Mouse (Mus musculus): ENCODE results near the gene Phf20.
"Not testable (repeated sequence)": the region's sequence is repeated elsewhere in the genome, so short reads cannot be mapped to it uniquely, and the experiment has no call there.

DNA sequence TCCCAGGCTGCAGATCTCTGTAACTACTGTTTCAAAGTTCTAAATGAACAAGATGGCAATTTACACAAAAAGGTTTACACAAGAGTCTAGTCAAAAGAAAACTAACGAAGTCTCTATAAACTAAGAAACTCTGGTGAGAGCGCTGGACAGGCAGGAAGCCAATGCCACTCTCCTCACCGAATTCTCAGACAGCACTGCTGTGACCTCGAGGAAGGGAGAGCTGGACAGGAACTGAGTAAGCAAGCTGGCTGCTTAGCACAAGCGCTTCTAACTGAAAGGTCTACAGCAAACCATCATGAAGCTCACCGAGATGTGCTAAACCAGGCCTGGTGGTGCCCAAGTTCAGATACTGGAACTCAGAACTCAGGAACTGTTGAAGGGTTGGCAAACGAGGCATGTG, 7.0 kb upstream of the Phf20 start:
- TF ChIP-seq CTCF (IDR thresholded peaks at IDR 0.05; ENCODE audit: control insufficient read depth, insufficient read depth, low read length); POLR2A (IDR thresholded peaks at IDR 0.05; ENCODE audit: borderline replicate concordance, control insufficient read depth, low read depth, low read length): not testable (repeated sequence)

Data from bone marrow, adult 2 months (tissue).